Mouse (Mus musculus) yolk sac, embryonic 10.5 days (tissue): ENCODE data around the gene Wnt5b.
A peak's percentile ranks its signal among the peaks of the same experiment; 100 is the strongest.

Source experiments
- DNase-seq: peaks from one replicate; pipeline ENCODE4 v3.0.0-alpha.2; 2017; ENCODE audit warnings: low spot score

Gene Wnt5b

GRCm38 (mm10) chr6:119482958-119483600, 61.1 kb downstream of the Wnt5b start:
- peak; percentile 28 for DNase-seq

GRCm38 (mm10) chr6:119481741-119482390, 62.3 kb downstream of the Wnt5b start:
- peak; percentile 17 for DNase-seq

- peak; percentile 21 for DNase-seq
These were observed 63.3 kb downstream of the Wnt5b start for GRCm38 (mm10) chr6:119480706-119481331.

- peak; percentile 77 for DNase-seq
These were observed 64.1 kb downstream of the Wnt5b start for GRCm38 (mm10) chr6:119479876-119480705.

GRCm38 (mm10) chr6:119479343-119479875, 64.7 kb downstream of the Wnt5b start, which contains the start of gene Fbxl14:
Fbxl14 (plus strand) TSS chr6:119479668.
- DNase-seq: no peak

- DNase-seq: peak; percentile 91
These were observed 65.4 kb downstream of the Wnt5b start for GRCm38 (mm10) chr6:119478560-119479342.

GRCm38 (mm10) chr6:119477686-119478310, 66.3 kb downstream of the Wnt5b start:
- peak; percentile 36 for DNase-seq

GRCm38 (mm10) chr6:119475988-119476387, 68.2 kb downstream of the Wnt5b start:
- no peak for DNase-seq

- no peak for DNase-seq
These were observed 70.2 kb downstream of the Wnt5b start for GRCm38 (mm10) chr6:119473992-119474391.

GRCm38 (mm10) chr6:119473446-119473845, 70.7 kb downstream of the Wnt5b start:
- no peak for DNase-seq

- DNase-seq: no peak
These were observed 71.4 kb downstream of the Wnt5b start for GRCm38 (mm10) chr6:119472705-119473104.

GRCm38 (mm10) chr6:119472135-119472534, 72.0 kb downstream of the Wnt5b start:
- no peak for DNase-seq

- DNase-seq: no peak
These were observed 73.4 kb downstream of the Wnt5b start for GRCm38 (mm10) chr6:119470777-119471176.

GRCm38 (mm10) chr6:119467785-119468059, 76.4 kb downstream of the Wnt5b start:
- peak; percentile 56 for DNase-seq

- peak; percentile 77 for DNase-seq
These were observed 77.0 kb downstream of the Wnt5b start for GRCm38 (mm10) chr6:119466921-119467784.

- DNase-seq: no peak
These were observed 78.0 kb downstream of the Wnt5b start for GRCm38 (mm10) chr6:119466161-119466560.

GRCm38 (mm10) chr6:119460391-119460790, 83.8 kb downstream of the Wnt5b start:
- no peak for DNase-seq

GRCm38 (mm10) chr6:119459041-119459440, 85.1 kb downstream of the Wnt5b start:
- DNase-seq: no peak

- DNase-seq: no peak
These were observed 86.0 kb downstream of the Wnt5b start for GRCm38 (mm10) chr6:119458166-119458565.

- peak; percentile 64 for DNase-seq
These were observed 92.1 kb downstream of the Wnt5b start for GRCm38 (mm10) chr6:119451981-119452499.
